Mouse (Mus musculus) liver, adult (tissue): ENCODE measurements around the gene Robo1.

Experiments
- GATA4 ChIP-seq: IDR thresholded peaks from 2 replicates; pipeline ENCODE4 v1.6.1; 2014; ENCODE audit warnings: mild to moderate bottlenecking, low read length; ENCODE audit not compliant: insufficient replicate concordance

The Robo1 gene

GRCm38 (mm10) chr16:72551672-72552243 lies 243.7 kb downstream of the Robo1 start:
- no peak for TF ChIP-seq GATA4

- no peak for TF ChIP-seq GATA4
Measured at GRCm38 (mm10) chr16:72553713-72554112, 245.6 kb downstream of the Robo1 start.

- TF ChIP-seq GATA4 = no peak
Measured at GRCm38 (mm10) chr16:72563196-72563963, 255.3 kb downstream of the Robo1 start.

GRCm38 (mm10) chr16:72575171-72575570 lies 267.1 kb downstream of the Robo1 start:
- no peak for TF ChIP-seq GATA4

GRCm38 (mm10) chr16:72576956-72577355 lies 268.9 kb downstream of the Robo1 start:
- no peak for TF ChIP-seq GATA4

GRCm38 (mm10) chr16:72584454-72585159 lies 276.5 kb downstream of the Robo1 start:
- no peak for TF ChIP-seq GATA4

- TF ChIP-seq GATA4 = no peak
Measured at GRCm38 (mm10) chr16:72585160-72585813, 277.2 kb downstream of the Robo1 start.

GRCm38 (mm10) chr16:72587376-72588072 lies 279.4 kb downstream of the Robo1 start:
- no peak for TF ChIP-seq GATA4

- no peak for TF ChIP-seq GATA4
Measured at GRCm38 (mm10) chr16:72603487-72604206, 295.5 kb downstream of the Robo1 start.

GRCm38 (mm10) chr16:72605066-72605465 lies 297.0 kb downstream of the Robo1 start:
- TF ChIP-seq GATA4 = no peak

GRCm38 (mm10) chr16:72610661-72611112 lies 302.6 kb downstream of the Robo1 start:
- TF ChIP-seq GATA4 = no peak

- no peak for TF ChIP-seq GATA4
Measured at GRCm38 (mm10) chr16:72614898-72615297, 306.8 kb downstream of the Robo1 start.

GRCm38 (mm10) chr16:72615360-72615759 lies 307.3 kb downstream of the Robo1 start:
- no peak for TF ChIP-seq GATA4

- no peak for TF ChIP-seq GATA4
Measured at GRCm38 (mm10) chr16:72622371-72622770, 314.3 kb downstream of the Robo1 start.
